Mouse (Mus musculus) stomach, postnatal 0 days (tissue): Measurements from ENCODE around the gene Prkag2.

ENCODE experiments used
- CTCF ChIP-seq: IDR thresholded peaks from 2 replicates; pipeline ENCODE4 v1.5.1; 2016; ENCODE audit warnings: antibody characterized with exemption, low read depth, mild to moderate bottlenecking, moderate library complexity
- EP300 ChIP-seq: optimal IDR thresholded peaks from 2 replicates; pipeline ENCODE3; 2016; ENCODE audit warnings: antibody characterized with exemption

DNA sequence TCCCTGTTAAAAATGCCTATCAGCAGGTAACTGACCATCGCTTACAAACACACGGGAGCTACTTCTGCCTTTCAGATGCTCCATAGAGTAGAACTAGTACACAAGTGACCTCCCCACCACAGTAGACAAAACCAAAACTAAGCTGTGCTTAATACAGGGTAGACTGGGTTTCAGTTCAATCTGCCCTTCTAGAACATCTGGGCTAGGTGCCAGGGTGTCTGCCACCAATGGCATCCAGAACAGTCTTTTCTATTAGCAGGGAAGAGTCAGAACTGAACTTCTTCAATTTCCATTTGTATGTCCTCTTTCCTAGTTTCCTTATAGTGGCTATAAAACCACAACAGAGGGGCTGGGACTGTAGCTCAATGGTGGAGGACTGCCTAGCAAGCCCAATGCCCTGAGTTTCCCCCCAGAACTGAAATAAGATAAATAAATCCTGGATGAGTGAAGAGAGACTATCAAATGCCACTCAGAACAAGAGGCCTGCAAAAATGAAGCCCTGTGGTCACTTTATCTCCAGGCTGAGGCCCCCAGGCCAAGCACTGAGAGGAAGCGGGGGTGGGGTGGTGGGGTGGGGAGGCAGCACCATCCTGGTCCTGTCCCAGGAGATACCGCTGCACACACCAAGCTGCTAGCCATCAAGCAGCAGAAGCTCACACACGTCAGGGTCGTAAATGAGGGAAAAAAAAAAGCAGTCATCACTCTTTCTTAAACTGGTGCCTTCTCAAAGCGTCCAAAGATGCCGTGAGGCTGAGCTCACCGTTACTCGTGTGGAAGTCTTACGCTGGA lies 222.4 kb downstream of the Prkag2 start:
- TF ChIP-seq EP300, result no peak
- TF ChIP-seq CTCF, result no peak
